Mouse (Mus musculus) MN1 (cell line): ENCODE measurements at regions not wholly inside any gene's neighbourhood (a gene's known extent, or its start where the extent isn't known, plus 50 kb on each side); places are given as distances from the start of the nearest gene placed in this dataset.

ENCODE experiments used
- DNase-seq: peaks from one replicate; pipeline ENCODE4 v3.0.0-alpha.2; 2016; ENCODE audit warnings: low spot score

DNA sequence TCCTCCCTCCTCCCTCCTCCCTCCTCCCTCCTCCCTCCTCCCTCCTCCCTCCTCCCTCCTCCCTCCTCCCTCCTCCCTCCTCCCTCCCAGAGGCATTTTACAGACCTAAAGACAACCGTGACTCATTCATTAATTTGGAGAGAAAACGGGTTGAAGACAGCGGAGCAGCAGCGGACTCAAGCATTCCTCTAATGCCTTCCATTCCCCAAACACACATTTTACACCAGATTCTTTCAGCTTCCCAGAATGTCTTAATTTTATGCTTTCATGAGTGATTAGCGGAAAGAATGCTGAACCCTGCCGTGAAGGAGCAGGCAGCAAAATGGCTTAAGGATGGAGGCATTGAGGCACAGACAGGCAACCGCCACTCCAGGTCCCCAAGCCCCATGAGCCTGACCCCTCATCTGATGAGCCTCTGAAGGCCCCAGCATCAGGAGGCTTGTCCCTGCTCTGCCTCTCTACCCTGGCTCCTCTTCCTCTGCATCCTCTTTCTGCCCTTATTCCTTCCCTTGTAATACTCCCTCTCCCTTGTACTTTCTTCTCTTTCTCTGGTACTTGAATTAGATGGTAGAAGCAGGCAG lies 192.5 kb downstream of the Cdc5l start:
- DNase-seq: peak; percentile 52

DNA sequence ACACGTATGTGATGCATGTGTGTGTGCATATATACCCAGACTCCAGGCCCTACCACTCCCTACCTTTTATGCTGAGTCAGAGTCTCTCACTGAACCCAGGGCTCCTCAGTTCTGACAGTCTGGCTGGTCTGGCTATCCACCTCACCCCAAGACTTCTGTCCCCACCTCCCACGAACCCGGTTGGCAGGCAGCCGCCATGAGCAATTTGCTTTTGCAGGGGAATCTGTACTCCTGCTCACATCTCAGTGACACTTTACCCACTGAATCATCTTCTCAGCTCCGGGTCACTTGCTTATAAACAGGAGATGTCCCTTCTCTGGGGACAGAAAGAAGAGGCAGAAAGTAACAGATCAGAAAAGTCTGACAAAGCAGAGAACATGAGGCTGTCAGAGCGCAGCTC lies 193.0 kb downstream of the Cdc5l start:
- no peak for DNase-seq

DNA sequence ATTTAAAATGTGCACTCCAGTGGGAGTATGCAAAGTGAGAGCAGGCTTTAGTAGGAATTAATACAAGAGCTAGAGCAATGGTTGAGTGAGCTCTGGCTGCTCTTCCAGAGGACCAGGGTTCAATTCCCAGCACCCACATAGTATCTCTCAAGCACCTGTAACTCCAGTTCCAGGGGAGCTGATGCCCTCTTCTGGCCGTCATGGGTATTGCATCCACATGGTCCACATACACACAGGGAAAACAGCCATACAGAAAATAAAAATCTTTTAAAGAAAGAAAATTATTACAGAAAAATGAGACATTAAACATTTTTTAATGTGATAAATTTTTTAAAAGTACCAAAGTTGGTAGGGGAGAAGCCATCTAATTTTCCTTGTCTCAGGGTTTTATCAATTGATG lies 196.3 kb downstream of the Cdc5l start:
- DNase-seq: no peak

DNA sequence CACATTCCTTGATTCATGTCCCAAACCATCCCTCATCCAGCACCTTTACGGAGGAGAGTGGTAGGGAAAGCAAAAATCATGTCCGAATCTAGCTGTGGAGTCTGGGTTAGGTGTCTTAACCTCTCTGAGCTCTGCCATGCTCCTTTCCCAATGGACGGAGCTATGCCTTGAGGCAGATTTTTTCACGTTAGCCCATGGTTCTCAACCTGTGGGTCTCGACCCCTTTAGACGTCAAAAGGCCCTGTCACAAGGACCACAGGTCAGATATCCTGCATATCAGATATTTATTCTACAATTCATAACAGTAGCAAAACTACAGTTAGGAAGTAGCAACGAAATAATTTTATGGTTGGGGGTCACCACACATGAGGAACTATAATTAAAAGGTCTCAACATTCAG lies 198.1 kb downstream of the Cdc5l start:
- DNase-seq: no peak

DNA sequence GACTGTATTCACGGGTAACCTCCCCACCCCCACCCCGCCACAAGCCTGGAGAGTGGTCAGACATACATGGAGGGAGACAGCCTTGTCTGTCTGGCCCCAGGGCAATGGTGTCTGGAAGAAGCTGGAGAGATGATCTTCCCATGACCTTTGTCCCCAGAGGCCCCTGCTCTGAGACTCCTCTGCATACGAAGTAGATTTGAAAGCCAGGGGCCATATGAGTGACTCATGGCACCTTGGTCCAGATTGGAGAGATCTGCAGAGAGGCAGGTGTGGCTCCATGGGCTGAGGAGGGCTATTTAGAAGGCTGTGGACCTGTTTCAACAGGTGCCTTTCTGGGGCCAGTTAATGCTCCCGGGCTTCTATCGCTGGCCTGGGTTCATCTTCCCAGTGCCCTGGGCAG lies 200.7 kb downstream of the Cdc5l start:
- no peak for DNase-seq

DNA sequence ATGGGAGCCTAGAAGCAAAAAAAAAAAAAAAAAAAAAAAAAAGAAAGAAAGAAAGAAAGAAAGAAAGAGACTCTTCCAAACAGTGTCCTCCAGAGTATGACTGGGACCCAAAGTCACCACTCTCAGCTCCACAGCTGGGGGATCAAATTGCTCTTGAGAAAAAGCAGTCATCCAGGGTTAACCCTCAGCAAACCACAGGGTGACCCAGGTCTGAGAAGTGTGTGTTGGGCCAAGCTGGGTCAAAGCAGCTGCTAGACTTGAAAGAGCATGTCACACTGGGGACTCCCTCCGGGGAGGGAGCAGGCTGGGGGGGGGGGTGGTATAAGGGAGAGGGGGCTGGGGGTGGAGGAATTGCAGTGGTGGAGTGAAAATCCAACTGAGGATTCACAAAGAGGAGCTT lies 206.3 kb downstream of the Cdc5l start:
- no peak for DNase-seq

DNA sequence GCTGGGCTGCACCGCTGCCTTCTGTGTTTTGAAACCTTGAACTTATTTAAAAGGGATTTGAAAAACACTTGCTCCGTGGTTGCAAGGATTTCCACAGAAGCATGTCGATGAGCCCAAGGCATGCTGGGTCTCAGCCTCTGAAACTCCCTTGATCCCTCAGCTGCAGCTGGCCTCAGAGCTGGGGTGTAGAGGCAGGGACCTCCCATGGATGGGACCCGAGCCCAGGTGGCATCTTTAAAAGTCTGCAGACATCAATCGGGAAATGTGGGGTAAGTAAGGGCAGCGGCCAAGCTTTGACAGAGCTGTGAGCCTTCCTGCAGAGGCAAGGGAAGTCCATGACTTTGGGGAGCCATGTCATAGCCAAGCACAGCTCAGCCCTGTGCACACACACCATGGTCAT lies 207.1 kb downstream of the Cdc5l start:
- DNase-seq: no peak

DNA sequence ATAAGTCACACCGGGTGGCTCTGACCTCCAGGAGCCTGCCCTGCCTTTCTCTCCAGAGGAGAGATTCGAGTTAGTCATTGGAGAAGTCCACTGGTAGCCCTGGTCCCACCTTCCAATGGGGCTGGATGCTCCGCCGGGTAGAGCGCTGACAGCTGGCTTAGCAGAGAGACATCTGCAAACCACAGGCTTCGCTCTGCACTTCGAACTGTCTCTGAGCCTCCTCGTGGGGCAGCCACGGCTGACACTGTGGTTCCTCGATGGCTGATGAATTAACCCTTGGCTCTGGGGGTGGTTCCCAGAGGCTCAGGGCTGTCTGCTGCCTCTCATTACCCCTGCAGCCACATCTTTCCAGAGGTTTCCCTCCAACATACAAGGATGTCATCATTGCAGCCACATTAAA lies 211.9 kb downstream of the Cdc5l start:
- no peak for DNase-seq

DNA sequence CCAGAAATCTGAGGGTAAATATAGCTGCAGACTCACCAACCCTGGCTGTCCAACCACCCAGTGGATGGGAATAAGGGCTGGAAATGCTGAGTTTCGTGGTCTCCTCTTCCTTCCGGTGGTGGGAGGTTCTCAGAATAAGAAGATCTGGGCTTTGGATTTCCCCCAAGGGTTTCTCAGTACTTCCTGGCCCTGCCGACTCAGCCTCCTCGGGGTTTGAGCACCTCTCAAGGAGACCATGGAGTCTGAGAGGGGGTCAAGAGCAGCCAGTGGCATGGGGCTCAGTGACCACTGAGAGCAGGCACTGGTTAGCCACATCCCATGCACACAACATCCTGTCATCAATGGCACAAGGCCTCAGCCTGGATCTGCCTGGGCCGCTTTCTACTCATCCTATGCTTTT lies 216.4 kb downstream of the Cdc5l start:
- no peak for DNase-seq

DNA sequence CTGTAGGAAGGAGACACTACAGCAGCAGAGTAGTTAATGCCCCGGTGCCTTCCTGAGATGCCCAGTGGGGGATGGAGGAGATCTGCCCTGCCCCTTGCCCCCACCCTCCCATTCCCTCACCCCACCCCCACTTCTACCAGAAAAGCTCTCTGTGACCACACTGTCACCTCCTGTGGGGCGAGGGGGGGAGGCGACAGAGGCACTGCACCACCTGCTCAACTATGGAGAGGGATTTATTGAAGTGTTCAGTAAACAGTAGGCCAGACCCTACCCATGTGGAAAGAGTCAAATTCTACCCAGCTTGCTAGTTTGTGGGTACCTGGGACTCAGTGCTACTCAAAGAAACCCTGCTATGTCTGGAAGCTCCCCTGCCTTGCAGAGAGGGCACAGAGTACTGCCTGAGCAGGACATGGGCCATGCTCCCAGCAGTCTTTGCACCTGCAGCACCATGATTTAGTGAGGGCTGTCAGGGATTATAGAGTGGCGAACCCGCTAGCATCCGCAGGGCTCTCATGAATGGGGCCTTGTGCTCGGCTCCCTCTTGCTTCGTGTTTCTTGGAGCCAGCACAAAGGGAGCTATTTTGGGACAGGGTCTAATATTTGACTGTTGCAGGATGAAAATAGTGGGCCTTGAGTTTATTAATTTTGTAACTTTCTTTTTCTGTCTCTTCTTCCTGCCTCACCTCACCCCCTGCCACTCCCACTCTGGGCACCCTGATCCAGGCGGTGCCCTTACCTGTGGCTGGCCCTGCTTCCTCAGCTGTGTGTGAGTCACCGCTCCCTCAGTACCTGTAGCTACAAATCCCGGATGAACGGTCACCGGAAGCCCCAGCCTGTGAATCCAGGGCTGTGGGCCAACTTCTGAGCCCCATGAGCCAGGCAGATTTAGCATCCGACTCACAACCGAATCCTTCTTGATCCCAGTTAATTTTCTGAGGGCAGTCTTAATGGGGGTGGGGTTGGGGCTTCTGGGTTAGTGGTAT lies 218.2 kb downstream of the Cdc5l start:
- no peak for DNase-seq

DNA sequence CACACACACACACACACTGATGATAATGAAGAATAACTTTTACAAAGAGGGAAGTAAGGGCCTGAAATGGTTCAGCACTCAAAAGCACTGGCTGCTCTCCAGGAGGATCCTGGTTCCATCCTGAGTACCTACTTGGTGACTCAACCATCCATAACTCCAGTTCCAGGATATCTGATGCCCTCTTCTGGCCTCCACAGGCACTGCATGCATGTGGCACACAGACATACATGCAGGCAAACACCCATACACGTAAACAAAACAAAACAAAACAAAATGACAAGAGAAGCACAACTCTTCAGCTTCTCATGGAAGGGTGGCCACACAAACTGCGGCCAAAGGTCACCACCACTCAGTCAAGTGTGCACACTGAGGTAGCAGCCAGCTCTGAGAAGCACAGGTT lies 222.6 kb downstream of the Cdc5l start:
- no peak for DNase-seq

DNA sequence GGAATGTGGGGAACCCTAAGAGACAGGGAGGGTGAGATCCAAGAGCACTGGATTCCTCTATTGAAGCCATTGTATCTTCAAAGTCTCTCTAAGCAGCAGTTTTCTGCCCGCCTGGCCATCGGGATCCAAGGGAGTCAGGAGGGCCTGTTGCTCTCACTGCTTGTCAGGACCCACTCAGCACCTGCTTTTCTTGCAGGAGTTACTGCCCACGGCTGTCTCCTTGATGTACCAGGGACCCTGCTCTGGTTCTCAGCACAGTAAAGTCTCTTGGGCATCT lies 224.2 kb downstream of the Cdc5l start:
- DNase-seq: no peak

DNA sequence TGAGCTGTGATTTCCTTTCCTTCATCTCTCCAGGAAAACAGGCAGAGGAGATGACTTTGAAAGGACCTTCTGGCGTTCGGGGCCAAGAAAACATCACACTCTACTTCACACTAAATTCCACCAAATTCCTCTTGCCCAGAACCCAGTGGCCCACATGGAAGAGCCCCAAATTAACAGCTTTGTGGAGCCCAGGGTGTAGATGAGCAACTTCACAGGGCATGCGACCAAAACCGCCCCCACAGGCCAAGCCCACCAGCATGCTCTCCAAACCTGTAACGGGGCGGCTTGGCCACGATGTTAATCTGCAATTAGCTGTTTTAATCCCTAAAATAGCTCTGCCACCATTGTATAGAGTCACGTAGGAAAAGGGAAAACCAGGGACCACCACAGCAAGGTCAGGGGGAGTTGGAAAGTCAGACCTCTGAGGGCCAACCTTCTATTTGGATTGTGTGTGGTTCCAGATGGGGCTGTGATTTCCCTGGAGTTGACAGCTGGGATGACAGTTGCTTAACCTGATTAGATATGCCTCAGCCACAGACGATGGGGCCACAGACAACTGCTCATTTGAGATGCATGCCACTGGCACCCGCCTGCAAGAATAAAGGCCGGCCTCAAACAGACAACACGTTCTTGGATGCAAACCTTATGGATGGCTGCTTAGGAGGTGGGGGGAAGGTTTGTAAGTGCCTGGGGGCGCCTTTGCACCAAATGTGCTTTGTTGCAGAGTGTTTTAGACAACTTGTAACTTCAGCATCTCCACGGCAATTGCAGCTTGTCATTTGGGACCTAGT lies 224.7 kb downstream of the Cdc5l start:
- DNase-seq: no peak

DNA sequence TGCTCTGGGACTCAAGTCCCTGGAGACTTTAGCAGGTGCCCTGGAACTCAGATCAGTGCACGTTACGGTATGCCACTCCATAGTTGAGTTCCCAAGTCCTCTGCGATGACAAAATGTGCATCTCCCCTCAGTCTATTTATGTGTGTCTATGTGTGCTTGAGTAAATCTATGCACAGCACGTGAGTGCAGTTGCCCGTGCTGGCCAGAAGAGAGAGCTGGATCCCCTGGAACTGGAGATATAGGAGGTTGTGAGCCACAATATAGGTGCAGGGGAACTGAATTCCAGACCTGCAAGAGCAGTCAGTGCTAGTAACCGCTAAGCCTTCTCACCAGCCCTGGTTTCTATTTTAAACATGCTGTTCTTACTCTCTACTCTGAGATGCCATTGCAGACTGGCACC lies 237.8 kb downstream of the Cdc5l start:
- DNase-seq: no peak

DNA sequence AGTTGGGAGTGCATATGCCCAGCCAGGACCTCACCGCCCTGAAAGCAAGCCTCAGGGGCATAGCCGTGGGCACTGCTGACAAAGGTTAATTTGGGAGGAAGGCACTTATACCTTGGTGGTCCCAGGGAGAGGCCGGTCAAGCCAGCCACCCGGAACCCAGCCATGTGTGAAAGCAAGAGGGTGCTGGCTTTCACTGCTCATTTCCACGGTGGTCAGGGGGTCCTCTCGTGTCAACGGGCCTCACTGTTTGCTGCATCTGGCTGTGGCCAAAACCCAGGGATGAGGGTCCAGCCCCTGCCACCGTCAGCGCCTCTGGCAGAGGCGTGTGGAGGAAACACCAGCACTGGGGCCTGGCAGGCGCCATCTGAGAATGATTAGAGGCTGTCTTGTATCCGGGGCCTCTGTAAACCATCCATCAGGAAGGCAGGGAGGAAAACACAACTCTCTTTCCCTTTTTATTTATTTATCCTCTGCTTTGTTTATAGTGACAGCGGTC lies 238.7 kb downstream of the Cdc5l start:
- DNase-seq: no peak

DNA sequence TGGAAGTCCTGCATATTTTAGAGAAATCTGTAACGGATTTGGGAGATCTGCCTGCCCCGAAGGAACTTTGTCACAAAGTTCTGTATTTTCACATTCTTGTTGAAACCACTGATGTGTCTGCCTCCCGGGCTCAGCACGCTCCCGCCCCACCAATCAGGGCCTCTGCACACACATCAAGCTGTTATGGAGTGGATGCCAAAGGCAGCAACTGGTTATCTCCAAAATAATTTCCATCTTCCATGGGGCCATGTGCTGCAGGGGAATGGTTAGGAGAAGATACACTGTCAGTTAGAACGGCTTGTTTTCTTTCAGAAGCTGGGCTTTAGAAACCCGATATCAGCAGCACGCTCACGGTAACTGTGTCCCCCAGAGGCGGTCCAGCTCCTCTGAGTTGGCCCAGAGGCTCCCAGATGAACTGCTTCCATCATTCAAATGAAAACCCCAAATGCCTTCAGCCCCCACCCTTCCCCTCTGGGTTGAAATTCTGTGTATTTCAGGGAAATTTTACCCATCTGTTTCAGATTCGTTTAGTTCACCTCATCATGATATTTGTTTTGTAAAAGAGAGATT lies 240.0 kb downstream of the Cdc5l start:
- no peak for DNase-seq

DNA sequence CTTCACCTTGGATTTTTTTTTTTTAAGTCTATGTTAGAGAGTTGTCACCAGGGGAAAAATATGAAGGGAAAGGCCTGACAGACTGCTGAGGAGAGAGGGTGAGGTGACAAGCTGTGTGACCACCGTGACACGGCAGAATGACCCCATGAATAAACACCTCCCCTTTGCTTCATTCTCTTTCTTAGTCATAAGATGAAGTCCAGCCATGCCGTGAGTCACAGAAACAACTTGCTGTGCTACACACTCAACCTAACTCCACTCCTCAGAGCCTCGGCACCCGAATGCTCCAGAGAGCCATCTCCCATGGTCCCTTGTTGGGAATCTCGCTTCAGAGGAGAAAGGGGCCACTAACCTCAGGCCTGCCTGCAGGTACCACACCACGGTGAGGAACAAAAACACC lies 246.1 kb downstream of the Cdc5l start:
- DNase-seq: no peak

DNA sequence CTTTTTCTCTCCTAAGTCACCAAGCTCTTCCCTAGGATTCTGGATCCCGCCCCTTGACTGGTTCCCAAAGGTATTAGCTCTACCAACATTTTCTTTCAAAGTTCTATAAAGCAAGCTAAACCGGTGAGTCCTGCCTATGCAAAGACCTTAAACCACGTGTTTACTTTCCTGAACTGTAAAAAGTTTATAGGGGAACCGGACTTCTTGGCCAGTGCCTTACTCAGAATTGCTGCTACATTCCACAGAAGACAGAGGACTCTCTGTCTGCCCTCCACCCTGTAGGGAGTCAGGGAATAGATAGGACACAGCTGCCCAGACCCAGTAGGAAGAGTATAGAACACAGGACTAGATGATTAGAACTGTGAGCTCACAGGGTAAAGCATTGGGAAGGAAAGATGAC lies 257.2 kb downstream of the Cdc5l start:
- no peak for DNase-seq

DNA sequence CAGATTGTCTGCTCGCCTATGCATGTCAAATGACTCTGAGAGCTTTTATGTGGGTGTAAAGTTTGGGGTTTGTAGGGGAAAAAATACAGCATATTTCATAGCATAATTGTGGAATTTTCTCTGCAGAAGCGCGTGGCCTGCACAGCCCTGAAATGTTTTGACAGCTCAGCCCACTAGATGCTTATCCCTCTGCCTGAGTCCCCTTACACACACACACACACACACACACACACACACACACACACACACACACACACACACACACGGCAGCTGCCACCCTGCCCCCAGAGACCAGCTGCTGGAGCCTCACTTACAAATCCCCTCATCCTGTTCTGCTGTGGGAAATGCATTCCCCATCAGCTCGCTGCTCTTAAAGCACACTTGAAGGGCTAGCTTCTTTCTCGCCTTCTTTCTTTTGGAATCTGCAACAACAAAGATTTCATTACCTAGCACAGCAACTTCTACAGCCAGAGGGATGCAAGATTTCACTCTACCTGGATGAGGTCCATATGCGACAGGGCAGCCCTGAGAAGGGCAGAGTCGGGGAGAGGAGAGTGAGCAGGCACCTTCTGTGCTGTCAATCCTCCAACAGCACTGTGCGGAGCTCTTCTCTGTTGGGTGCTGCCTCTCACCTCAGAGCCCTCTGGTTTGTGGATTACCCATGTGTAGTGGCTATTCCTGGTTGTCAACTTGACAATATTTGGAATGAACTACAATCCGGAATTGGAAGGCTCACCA lies 264.1 kb downstream of the Cdc5l start:
- DNase-seq: no peak
